Mouse (Mus musculus): ENCODE measurements around the gene Gas2l2.

Gene Gas2l2

DNA sequence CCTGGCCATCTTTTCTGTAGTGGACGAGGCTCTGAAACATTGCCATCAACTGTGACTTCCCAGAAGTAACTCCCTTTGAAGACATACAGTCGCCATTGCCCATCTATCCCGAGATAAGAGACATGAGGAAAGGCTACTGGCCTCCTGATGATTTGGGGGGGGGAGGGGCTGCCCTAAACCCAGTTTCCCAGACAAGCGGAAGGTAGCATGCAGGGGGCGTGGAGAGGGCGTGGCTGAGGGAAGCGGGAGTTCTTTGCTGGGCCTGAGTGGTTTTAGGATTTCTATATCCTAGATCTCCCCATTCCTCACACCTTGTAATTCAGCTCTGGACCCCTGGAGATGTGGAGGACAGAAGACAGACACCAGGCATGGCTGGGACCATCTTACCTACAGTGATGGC lies 14.6 kb upstream of the Gas2l2 start:
- in situ Hi-C loops (cut with MboI, MseI), result no loop called here

DNA sequence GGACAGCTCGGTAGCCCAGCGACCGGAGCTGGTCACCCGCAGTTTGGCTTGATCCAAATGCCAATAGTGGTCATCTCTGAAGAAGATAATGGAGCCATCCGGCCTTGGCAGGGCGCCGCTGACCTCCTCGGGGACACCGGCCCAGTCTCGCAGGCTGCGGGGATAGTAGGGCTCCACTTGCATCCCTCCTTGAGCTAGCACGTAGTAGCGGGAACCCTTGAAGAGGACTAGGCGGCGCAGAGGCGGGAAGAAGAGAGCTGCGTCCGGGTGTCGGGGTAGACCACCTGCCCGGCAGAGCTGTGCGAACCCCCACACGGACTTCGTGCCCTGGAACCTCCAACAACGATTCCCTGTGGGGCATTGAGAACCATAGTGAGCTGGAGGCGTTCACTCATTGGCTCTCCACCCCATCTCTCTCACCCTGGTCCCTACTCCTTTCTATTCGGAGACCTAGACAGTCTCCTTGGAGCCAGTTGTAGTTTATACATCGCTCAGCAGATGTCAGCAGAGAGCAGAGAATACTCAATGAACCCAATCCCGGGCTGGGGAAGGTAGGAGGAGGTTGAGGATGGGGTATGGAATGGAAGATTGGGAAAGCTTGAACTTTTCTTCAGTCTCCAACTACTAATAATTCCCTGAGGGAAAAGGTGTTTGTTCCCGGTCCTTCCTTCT lies 13.5 kb upstream of the Gas2l2 start:
- in situ Hi-C loops (cut with MboI, MseI), result no loop called here

DNA sequence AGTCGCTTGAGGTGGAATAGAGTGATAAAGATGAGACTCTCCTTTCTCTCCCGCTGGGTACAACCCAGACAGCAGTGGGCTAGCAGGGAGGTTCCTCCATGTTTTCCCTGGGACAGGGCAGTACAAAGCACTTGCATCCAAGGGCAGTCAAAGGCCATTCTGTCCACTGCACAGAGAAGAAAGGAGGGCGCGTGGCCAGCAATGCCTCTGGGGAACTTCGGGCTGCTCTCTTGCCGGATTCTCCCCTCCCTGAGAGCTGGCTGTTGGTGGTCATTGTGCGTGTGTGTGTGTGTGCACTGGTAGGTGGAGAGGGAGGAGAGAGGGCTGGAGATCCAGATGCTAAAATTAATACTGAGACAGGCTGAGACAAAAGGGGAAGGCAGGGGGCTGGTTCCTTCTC lies 12.0 kb upstream of the Gas2l2 start:
- in situ Hi-C loops (cut with MboI, MseI), result no loop called here

DNA sequence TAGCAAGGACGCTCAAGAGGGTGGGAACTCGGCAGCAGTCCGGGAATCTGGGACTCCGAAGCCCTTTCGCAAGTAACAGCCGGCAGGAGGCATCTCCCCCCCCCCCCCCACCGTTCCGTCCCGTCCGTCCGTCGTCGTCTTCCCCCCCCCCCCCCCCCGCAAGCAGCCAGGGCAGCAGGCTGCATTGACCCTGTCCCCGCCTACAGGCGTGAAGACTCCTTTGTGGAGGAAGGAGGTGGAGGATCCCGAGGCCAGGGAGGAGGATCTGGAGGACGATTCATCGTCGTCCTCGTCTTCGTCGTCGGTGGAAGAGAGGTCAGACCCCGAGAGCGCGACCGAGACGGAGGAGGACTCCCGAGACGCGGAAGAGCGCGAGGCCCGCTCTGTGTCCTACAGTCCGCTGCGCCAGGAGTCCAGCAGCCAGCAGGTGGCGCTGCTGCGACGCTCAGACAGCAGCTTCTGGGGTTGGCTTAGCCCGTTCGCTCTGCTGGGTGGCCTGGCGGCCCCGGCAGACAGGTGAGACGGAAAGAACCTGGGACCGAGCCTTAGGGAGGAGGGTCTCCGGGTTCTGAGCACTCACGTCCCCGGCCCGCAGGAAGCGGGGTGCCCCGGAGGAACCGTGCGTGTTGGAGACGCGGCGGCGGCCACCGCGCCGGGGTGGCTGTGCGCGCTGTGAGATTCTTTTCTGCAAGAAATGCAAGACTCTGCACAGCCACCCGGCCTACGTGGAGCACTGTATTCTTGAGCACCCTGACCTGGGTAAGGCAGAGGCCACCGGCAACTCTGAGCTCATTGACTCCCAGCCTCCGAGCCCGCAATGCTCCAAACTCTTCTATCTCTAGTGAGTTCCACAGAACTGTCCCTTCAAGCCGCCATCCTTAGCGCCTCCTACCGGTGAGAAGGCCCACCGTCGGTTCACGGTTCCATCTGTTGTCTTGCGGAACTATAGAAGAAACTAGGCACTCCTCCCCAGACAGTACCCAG lies 11.1 kb upstream of the Gas2l2 start:
- in situ Hi-C loops (cut with MboI, MseI), result no loop called here

DNA sequence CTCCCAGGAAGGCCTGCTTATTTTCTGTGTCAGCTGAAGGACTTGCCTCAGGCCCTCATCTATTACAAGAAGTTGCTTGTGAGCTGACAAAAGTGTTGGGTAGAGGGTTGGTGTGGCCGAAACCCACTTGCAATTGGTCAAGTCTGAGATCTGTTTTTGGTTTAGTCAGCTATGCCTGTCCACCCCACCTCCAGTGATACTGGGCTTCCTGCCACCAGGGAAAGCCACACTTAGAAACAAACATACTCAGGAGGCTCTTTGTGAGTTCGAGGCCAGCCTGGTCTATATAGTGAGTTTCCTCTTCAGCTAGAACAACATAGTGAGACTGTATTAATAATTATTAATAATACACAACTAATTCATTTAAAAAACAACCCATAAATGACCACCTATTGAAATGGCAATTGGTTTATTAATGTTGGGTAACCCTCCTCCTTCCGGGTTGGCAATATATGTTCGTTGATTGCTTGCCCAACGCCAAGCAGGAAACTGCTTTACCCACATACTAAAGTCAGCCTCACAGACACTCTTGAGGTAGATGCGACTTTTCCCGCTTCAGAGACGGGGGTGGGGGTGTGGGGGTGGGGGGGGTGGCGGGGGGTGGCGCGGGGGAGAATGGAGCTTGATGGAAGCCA lies 10.3 kb upstream of the Gas2l2 start:
- in situ Hi-C loops (cut with MboI, MseI), result no loop called here

DNA sequence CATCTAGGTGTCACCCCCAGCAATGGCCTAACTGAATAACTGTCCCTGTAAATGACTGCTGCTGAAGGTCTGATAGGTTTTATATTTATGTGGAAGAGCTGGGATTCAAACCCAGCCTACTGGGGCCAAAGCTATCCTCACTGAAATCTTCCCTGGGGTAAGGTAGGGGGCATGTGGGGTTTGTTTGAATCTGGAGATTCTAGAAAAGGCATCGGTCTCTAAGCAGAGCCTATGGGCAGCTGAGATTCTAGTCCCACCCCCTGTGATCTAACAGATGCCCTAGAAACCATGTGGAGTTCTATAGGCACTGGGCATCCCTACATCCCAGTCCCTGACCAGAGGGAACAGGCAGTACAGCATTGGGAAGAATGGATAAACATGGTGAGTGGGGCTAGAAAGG lies 8.1 kb upstream of the Gas2l2 start, which contains the start of gene 1700020L24Rik:
TSS of gene 1700020L24Rik (plus strand) at position 301 of the 400 bp plus-strand sequence.
- in situ Hi-C loops (cut with MboI, MseI), result no loop called here

DNA sequence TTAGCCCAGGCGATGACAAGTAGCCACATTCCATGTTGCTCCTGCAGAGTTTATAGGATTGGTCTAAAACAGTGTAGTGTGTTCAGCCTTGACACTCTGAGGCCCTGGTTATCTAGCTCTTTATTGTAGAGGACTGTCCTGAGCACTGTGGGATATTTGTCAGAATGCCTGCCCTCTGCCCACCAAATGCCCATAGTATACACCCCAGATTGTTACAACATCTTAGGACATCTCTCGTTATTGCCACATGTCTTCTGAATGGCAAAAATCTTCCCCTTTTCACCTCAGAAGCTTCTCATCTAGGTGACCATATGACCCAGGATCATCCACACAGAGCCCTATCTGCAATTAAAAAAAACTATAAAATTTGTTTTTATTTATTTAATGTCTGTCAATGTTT lies 3.3 kb upstream of the Gas2l2 start:
- in situ Hi-C loops (cut with MboI, MseI), result no loop called here

DNA sequence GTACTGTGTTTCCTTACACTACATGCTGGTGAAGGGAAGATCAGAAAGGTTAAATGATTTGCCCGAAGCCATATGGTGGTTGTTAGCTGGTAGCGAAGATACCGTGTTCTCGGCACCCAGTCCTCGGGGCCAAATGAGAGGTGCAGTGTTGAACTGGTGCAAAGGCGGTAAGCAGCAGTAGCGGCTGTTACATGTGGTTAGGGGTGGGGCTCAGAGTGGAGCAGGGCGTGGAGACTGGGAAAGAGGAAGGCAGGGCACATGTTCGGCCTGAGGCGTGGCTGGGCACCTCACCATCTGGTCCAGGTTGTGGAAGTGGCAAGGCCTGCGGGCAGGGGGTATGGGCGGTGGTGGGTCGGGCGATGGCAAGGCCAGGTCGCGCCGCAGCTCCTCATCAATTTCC lies 2.3 kb downstream of the Gas2l2 start:
- in situ Hi-C loops (cut with MboI, MseI), result loop anchor here (5.0 to 10.0 kb wide), 2 partner anchors 100 to 512 kb away; partner anchors contain the start of gene Unc45b

DNA sequence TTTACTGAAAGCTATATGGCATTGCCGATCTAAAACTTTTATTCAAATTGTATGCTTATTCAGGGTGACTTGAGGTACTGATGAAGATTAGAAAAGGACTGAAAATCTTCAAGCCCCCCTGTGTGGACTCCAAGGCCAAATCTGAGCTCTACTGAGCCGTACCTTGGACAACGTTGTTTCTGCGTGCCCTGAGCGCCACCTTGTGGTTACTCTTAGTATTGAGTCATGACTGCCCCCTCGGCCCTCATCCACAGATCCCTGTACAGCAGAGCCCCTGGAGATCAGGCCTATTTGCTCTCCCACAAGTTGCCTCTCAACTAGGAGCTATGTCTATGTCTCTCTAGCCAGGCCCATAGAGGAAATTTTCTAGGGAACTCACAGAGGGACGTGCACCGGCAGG lies 4.6 kb downstream of the Gas2l2 start:
- in situ Hi-C loops (cut with MboI, MseI), result loop anchor here (5.0 to 10.0 kb wide), 3 partner anchors 67 to 510 kb away; partner anchors contain the start of gene Unc45b

DNA sequence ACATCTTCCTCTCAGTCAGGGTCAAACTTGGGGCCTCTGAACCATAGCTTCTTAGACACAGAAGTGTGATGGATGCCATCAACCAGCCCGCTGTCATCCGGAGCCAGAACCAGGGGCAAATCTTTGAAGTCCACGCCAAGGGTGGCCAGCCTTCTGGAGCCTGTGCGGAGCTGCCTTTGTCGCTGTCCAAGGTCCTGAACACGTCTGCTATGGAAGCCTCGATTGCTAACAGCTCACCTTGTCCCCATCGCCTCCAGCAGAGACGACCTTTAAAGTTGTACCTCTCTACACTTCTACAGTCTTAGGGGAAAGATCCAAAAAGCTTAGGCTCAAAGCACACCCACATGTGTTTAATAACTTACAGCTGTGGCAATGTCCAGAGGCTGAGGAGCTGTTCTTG lies 8.0 kb downstream of the Gas2l2 start:
- in situ Hi-C loops (cut with MboI, MseI), result loop anchor here (5.0 to 10.0 kb wide), 2 partner anchors 64 to 507 kb away; partner anchors contain the start of gene Unc45b

DNA sequence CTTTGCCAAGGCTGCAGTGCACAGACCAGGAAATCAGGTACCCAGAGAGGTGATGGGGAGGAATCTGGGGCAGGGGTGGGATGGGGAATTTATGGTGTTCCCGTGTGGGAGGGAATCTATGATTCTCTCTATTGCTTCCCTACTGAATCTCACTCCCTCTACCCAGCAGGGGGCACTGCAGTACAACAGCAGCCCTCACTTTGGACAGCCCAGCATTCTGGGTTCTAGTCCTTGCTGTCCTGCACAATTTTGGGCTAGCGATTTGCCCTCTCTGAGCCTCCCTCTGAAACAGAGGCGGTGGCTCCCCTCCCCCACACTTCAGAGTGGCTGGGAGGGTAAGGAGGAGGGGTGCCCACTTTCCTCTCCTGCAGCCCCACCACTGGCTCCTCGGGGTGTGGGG lies 8.9 kb downstream of the Gas2l2 start:
- in situ Hi-C loops (cut with MboI, MseI), result loop anchor here (5.0 to 10.0 kb wide), 2 partner anchors 63 to 506 kb away; partner anchors contain the start of gene Unc45b

DNA sequence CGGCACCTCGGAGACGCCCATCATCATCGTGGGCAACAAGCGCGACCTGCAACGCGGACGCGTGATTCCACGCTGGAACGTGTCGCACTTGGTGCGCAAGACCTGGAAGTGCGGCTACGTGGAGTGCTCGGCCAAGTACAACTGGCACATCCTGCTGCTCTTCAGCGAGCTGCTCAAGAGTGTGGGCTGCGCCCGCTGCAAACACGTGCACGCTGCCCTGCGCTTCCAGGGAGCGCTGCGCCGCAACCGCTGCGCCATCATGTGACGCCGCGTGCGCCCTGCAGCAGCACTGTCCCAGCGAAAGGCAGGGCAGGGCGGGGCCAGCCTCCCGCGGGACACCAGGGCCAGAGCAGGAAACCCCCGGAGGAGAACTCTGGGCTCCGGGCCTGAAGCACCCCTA lies 10.7 kb downstream of the Gas2l2 start:
- in situ Hi-C loops (cut with MboI, MseI), result no loop called here

DNA sequence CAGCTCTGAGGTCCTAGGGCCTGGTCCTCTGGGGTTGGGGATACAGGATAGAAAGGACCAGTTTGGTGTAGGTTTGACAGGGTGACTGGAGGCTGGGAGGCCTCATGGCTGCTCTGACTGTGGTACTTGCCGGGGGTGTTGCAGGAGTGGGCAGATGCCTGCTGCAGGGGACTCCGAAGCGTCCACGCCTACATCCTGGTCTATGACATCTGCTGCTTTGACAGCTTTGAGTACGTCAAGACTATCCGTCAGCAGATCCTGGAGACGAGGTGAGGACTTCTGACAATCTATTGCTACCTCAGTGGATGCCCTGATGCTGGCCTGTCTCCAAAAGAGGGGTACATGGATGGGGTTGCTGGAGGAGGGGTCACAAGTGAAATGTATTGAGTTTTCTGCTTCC lies 11.5 kb downstream of the Gas2l2 start:
- in situ Hi-C loops (cut with MboI, MseI), result no loop called here

DNA sequence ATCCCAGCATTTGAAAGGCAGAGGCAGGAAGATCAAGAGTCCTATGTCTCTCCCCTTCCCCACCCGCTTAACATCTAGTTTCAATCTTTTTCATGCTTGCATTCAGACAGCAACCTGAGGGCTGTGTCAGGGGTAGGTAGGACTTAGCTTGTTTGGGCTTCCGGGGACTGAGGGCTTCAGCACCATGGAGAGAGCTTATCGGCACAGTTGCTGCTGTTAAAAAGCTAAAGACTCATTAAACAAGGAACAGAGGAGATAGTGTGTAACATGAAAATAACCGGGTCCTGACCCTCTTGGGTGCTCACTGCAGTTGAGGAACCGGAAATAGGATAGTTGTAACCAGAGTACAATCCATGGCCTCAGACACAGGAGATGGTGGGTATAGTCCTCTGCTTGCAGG lies 12.2 kb downstream of the Gas2l2 start:
- in situ Hi-C loops (cut with MboI, MseI), result no loop called here

DNA sequence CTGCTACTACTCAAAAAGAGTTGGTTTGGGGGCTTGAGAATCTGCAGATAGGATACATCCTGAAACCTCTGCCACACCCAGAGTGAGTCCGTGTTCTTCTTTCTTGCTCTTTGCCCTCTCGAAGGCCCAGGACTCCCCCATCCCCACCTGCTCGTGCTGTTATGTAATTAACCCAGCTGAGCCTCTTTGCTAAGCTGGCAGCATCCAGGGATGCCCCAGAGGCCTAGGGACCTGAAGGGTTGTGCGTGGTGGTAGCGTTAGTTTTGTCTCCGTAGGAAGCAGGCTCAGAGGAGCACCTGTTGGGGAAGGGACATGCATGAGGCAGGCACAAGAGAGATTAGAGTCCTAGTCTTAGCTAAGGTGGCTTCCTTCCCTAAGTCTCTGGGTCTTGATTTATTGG lies 18.7 kb downstream of the Gas2l2 start:
- in situ Hi-C loops (cut with MboI, MseI), result no loop called here

DNA sequence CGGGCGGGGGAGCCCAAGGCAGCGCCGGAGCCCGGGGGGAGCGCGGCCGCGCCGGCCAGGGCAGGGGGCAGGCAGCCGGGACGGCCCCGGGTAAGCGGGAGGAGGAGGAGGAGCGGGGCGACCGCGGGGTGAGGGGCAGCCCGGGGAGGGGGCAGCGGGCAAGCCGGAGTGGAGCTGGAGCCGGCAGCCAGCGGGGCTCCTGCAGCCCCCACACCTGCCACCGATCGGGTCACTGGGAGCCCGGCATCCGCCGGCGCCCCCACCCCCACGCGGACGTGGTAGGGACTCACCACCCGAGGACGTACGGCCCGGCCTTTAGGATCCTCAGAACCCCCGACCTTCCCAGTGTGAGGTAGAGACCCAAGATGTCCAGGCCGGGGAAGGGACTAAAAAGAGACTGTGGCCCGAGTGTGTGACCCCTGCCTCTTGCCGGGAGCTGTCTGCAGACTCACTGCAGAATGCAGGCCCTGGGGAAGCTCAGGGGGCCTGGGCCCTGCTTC lies 19.4 kb downstream of the Gas2l2 start:
- in situ Hi-C loops (cut with MboI, MseI), result no loop called here

DNA sequence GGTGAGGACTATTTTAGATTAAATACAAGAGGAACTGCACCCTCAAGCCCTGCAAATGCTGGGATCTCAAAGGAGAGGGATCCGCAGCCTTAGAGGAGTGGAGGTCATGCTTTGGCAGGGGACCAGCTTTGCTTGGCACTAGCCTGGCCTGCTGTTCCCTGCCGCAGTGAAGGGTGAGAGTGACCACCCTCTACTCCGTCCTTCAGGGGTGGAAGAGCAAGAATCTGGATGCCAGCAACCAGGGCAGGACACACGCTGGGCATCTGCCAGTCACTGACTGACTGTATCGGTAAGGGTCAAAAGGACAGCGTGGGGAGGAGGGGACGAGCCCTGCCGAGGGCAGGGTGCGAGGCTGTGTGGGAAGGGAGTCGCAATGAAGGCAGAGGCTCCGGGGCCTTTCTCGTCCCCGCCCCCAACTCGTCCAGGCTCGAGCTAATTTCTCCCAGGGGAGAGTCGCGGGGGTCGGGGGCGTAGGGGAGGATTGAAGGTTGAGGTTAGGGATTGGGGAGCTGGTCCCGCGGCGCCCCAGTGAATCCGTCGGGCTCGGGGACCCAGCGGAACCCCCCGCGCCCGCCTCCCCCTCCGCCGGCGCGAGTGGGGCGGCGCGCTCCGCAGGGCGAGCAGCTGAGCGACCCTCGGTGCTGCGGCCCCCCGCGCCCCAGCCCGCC lies 20.0 kb downstream of the Gas2l2 start, which contains the start of gene Rasl10b:
TSS of gene Rasl10b (plus strand) at position 51 of the 668 bp plus-strand sequence.
- in situ Hi-C loops (cut with MboI, MseI), result no loop called here

DNA sequence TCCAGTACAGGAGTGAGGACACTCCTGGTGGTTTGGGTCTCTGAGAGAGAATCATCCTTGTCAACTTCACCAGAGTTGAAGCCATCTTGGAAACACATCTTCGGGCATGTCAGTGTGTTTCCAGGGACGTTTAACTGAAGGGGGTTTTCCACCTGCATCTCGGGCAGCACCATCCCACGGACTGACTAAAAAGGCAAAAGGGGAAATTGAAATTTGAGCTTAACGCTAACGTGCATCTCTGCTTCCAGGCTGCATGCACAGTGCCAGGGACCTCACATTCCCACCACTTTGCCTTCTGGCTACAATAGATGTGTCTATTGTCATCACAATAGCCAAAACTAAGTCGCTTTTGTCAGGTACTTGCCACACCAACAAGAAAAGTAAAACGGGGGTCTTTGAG lies 21.0 kb downstream of the Gas2l2 start:
- in situ Hi-C loops (cut with MboI, MseI), result no loop called here

DNA sequence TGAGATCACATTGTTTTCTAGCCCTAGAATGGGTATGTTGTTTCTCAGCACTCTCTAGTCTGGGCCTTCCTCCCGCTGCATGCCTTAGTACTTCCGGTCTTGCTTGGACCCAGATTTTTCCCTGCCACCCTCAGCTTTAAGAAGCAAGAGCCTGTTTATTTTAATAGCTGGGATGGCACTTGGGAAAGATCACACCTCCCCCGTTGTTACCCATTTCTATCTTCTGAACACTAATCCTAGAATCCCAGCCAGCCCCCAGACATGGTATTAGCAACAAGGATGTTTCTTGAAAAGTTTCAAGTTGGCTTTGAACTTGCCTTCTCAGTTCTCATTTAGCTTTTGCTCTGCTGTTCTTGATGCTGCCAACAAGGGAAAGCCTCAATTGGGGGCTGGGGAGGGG lies 22.9 kb downstream of the Gas2l2 start:
- in situ Hi-C loops (cut with MboI, MseI), result no loop called here

DNA sequence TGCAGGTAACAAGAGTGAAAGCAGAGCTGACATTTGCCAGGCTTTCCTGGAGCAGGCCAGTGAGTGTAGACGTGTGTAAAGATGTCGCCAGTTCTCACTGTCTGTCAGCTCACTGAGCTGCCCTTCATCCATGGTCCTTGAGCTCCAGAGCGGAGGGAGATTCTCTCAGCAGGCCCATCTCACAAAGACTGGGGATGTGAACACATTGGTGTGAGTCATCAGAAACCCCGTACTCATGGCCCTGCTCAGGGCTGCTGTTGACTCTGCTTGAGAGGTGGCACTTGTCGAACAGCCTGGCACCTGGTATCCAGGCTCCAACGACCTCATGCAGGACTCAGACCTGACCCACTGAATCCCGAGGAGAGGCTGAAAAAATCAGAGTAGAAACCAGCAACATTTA lies 25.5 kb downstream of the Gas2l2 start:
- in situ Hi-C loops (cut with MboI, MseI), result no loop called here

DNA sequence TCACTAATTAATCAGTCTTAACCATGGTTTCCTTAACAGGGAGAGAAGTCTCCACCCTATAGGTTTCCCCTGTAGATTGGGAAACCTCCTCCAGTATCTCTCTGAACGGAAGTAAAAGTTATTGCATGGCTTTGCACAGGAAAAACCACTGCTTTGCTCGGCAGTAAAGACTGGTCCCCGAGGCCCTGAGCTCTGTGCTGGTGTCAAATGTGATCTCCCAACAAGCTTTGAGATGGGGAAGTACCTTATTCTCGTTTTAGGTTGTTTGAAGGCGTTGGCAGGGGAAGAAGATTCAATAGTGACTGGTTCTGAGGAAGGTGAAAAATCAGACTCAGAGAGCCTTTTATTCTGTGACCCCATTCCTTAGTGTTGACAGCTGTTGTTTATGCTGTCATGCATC lies 30.5 kb downstream of the Gas2l2 start:
- in situ Hi-C loops (cut with MboI, MseI), result no loop called here
